Mouse (Mus musculus): ENCODE measurements around the gene Mcm10.
"Not testable (repeated sequence)": the region's sequence is repeated elsewhere in the genome, so short reads cannot be mapped to it uniquely, and the experiment has no call there.

Mcm10 gene

GRCm38 (mm10) chr2:4986798-4987197 lies 25.8 kb downstream of the Mcm10 start:
- no peak for DNase-seq (ENCODE audit: low spot score in 2 of 2)

- no peak for DNase-seq (ENCODE audit: low spot score in 2 of 2)
Measured at GRCm38 (mm10) chr2:4985000-4985399, 27.6 kb downstream of the Mcm10 start.

GRCm38 (mm10) chr2:4983987-4984386 lies 28.6 kb downstream of the Mcm10 start:
- DNase-seq (ENCODE audit: low spot score in 2 of 2) = no peak

- no peak for DNase-seq (ENCODE audit: low spot score in 2 of 2)
Measured at GRCm38 (mm10) chr2:4978091-4978490, 34.5 kb downstream of the Mcm10 start.

- DNase-seq (ENCODE audit: low spot score in 2 of 2) = no peak
Measured at GRCm38 (mm10) chr2:4975807-4976206, 36.8 kb downstream of the Mcm10 start, which contains the start of gene Ucma. Ucma (plus strand) TSS chr2:4976122.

- DNase-seq (ENCODE audit: low spot score in 2 of 2) = no peak
Measured at GRCm38 (mm10) chr2:4969083-4969482, 43.5 kb downstream of the Mcm10 start.

GRCm38 (mm10) chr2:4967806-4968205 lies 44.8 kb downstream of the Mcm10 start:
- no peak for DNase-seq (ENCODE audit: low spot score in 2 of 2)

GRCm38 (mm10) chr2:4958039-4958438 lies 54.6 kb downstream of the Mcm10 start:
- no peak for DNase-seq (ENCODE audit: low spot score in 2 of 2)

GRCm38 (mm10) chr2:4954216-4954760 lies 58.3 kb downstream of the Mcm10 start:
- no peak for DNase-seq (ENCODE audit: low spot score in 2 of 2)

GRCm38 (mm10) chr2:4950986-4951385 lies 61.6 kb downstream of the Mcm10 start:
- no peak for DNase-seq (ENCODE audit: low spot score in 2 of 2)

- not testable (repeated sequence) for DNase-seq (ENCODE audit: low spot score in 2 of 2)
Measured at GRCm38 (mm10) chr2:4949691-4950090, 62.9 kb downstream of the Mcm10 start.

GRCm38 (mm10) chr2:4940861-4941260 lies 71.7 kb downstream of the Mcm10 start:
- DNase-seq (ENCODE audit: low spot score in 2 of 2) = no peak

Measured in spleen, postnatal 36 days (tissue).